Mouse (Mus musculus): Measurements from ENCODE around the gene Zfp973. TPM values are rescaled to one million over a fixed set of nuclear protein-coding genes. Genes with fewer than 3 reads are reported as not detected.

Zfp973 gene
- 7.5 TPM for polyA plus RNA-seq (2017; shearing (Covaris generic))

GRCm38 (mm10) chr2:176670222-176670621 is at the start of gene Zfp973:
Gene Zfp973 (plus strand): TSS chr2:176670522.

GRCm38 (mm10) chr2:176636244-176636643 is 34.1 kb upstream of the Zfp973 start, which contains the start of gene Gm14308:
Gene Gm14308 (minus strand): TSS chr2:176636344.

GRCm38 (mm10) chr2:176708051-176708450 is 37.7 kb downstream of the Zfp973 start, which contains the start of gene Gm14305:
Gene Gm14305 (plus strand): TSS chr2:176708328.

Other genes starting within 250 kb of the Zfp973 start
- 10.2 TPM for gene Gm14435, start 246.9 kb upstream of the Zfp973 start, polyA plus RNA-seq (2017; shearing (Covaris generic))
- 5.3 TPM for gene Gm14434, start 183.7 kb upstream of the Zfp973 start, polyA plus RNA-seq (2017; shearing (Covaris generic))
- gene Zfp967, start 149.5 kb upstream of the Zfp973 start, polyA plus RNA-seq (2017; shearing (Covaris generic)): not detected
- gene Gm14308, start 34.2 kb upstream of the Zfp973 start, polyA plus RNA-seq (2017; shearing (Covaris generic)): 3.0 TPM
- gene Gm14305, start 37.8 kb downstream of the Zfp973 start, polyA plus RNA-seq (2017; shearing (Covaris generic)): 8.1 TPM
- gene Gm14295, start 128.1 kb downstream of the Zfp973 start, polyA plus RNA-seq (2017; shearing (Covaris generic)): 6.0 TPM
- gene Gm14408, start 160.6 kb downstream of the Zfp973 start, polyA plus RNA-seq (2017; shearing (Covaris generic)): not detected

Data from inflammation-experienced regulatory T-cells, adult 16 weeks (primary cell).